Mouse (Mus musculus) embryonic fibroblast, embryonic 13.5 days (primary cell): ENCODE results near the gene Olfr313.
"Not testable (repeated sequence)": the region's sequence is repeated elsewhere in the genome, so short reads cannot be mapped to it uniquely, and the experiment has no call there.

Source experiments
- CTCF ChIP-seq: IDR thresholded peaks from 2 replicates; pipeline ENCODE4 v1.5.1; 2011; ENCODE audit warnings: mild to moderate bottlenecking, control low read depth, low read length, moderate library complexity, borderline replicate concordance; ENCODE audit not compliant: insufficient read depth
- POLR2A ChIP-seq: IDR thresholded peaks from 2 replicates; pipeline ENCODE4 v1.6.1; 2011; ENCODE audit warnings: low read depth, mild to moderate bottlenecking, control low read depth, low read length, moderate library complexity

GRCm38 (mm10) chr11:58838951-58839350 is 24.2 kb downstream of the Olfr313 start, which contains the start of gene Olfr311:
- not testable (repeated sequence) for TF ChIP-seq CTCF, POLR2A
